Mouse (Mus musculus): Measurements from ENCODE around the gene Uvssa. TPM values are rescaled to one million over a fixed set of nuclear protein-coding genes. Genes with fewer than 3 reads are reported as not detected.
A peak's percentile ranks its signal among the peaks of the same experiment; 100 is the strongest.

Gene Uvssa
- polyA plus RNA-seq, 1 experiment, result 7.7 TPM

DNA sequence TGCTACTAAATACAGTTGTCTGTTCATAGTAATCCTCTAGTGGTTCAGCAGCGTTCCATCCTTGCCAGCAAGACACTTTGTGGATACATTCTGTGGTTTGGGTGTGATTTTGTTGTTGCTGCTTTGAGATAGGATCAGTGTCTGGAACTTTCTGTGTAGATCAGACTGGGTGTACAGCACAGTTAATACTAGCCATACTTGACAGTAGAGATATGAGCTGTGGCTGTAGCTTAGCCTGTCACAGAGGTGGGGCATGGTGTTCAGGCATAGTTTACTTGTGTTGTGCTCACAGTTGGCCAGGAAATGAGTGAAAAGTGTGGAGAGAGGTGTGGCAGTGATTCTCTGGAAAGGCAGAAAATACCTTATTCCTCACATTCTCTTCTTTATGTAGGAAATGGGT is 20.9 kb upstream of the Uvssa start:
- peaks cover 12% of the 10 kb centered on the region for H3K4me1 ChIP-seq (ENCODE audit: control insufficient read depth, insufficient read depth, low read length)
- H3K27ac ChIP-seq (ENCODE audit: control insufficient read depth, insufficient read depth, low read depth, low read length, poor library complexity), result no peak overlapping the region
- no peak overlapping the region for H3K4me3 ChIP-seq (replicated peaks; ENCODE audit: control insufficient read depth, low read depth, low read length)
- TF ChIP-seq CTCF (IDR thresholded peaks at IDR 0.05; ENCODE audit: control insufficient read depth, insufficient read depth, low read length), result no peak
- TF ChIP-seq POLR2A (IDR thresholded peaks at IDR 0.05; ENCODE audit: borderline replicate concordance, control insufficient read depth, low read depth, low read length), result no peak
- WGBS, result 58% methylated on average over 1 of the region's 1 CpGs

DNA sequence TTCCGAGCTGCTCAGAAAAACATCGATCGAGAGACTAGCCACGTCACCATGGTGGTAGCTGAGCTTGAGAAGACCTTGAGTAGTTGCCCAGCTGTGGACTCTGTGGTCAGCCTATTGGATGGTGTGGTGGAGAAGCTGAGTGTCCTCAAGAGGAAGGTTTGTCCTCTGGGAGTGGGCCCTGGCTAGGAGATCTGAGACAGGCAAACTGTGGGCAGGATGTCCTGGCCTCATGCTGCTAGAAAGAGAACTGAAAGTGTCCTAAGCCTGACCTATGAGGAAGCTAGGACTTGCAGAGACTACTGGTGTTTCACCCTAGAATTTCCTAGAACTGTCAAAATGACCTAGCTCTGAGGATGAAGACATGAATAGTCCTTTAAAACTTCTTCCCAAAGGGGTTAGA is 19.9 kb upstream of the Uvssa start:
- peak overlapping the region; percentile 55 for H3K27ac ChIP-seq (ENCODE audit: control insufficient read depth, insufficient read depth, low read depth, low read length, poor library complexity)
- TF ChIP-seq CTCF (IDR thresholded peaks at IDR 0.05; ENCODE audit: control insufficient read depth, insufficient read depth, low read length) (no peak), POLR2A (IDR thresholded peaks at IDR 0.05; ENCODE audit: borderline replicate concordance, control insufficient read depth, low read depth, low read length) (no peak)
- 40% methylated on average over 4 of the region's 4 CpGs for WGBS
- no peak overlapping the region for H3K4me3 ChIP-seq (replicated peaks; ENCODE audit: control insufficient read depth, low read depth, low read length)
- peaks cover 11% of the 10 kb centered on the region for H3K4me1 ChIP-seq (ENCODE audit: control insufficient read depth, insufficient read depth, low read length)

DNA sequence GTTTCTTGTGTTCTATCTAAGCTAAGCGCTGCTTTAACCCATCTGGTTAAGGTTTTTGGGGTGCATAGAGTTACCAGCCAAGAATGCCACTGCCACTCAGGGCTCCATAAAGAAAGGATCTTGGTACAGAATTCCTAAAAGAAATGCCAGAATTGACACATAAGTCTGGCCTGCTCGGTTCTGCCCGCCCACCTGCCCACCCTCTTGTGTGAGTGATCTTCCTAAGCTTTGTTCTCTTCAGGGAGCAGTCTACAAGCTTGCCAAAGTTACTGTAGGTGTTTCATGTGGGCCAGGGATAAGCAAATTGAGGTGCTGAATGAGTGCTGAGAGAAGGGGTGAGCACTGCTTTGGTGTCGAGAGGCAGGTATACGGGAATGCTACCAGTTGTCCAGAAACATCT is 15.1 kb upstream of the Uvssa start:
- WGBS, result 93% methylated on average over 5 of the region's 5 CpGs
- Histone ChIP-seq H3K4me3 (replicated peaks; ENCODE audit: control insufficient read depth, low read depth, low read length) (no peak overlapping the region), H3K4me1 (ENCODE audit: control insufficient read depth, insufficient read depth, low read length) (peaks cover 2% of the 10 kb centered on the region; the same call in 1 of the 2 replicates), H3K27ac (ENCODE audit: control insufficient read depth, insufficient read depth, low read depth, low read length, poor library complexity) (no peak overlapping the region)
- TF ChIP-seq CTCF (IDR thresholded peaks at IDR 0.05; ENCODE audit: control insufficient read depth, insufficient read depth, low read length) (no peak), POLR2A (IDR thresholded peaks at IDR 0.05; ENCODE audit: borderline replicate concordance, control insufficient read depth, low read depth, low read length) (no peak)

DNA sequence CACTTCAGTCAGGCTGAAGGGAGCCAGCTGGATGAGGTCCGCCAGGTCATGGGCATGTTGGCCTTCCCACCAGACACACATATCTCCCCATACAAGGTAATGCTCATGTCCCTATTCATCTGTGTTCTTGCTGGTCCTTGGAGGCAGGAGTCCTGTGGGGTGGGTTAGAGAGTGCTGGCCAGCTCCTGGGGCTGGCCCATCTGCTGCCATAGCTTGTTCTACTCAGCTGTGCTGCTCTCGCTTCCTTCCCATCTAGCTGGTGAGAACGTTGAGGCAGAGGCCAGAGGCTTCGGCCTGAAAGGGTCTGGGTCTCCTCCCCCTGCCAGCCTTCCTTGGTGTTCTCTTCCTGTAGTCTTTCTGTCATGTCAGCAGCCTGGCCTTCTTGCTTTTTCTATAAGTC is 9.7 kb upstream of the Uvssa start:
- H3K4me3 ChIP-seq (replicated peaks; ENCODE audit: control insufficient read depth, low read depth, low read length), result no peak overlapping the region
- H3K27ac ChIP-seq (ENCODE audit: control insufficient read depth, insufficient read depth, low read depth, low read length, poor library complexity), result no peak overlapping the region
- peaks cover 7% of the 10 kb centered on the region; the same call in 1 of the 2 replicates for H3K4me1 ChIP-seq (ENCODE audit: control insufficient read depth, insufficient read depth, low read length)
- 88% methylated on average over 4 of the region's 4 CpGs for whole genome bisulfite sequencing
- TF ChIP-seq CTCF (IDR thresholded peaks at IDR 0.05; ENCODE audit: control insufficient read depth, insufficient read depth, low read length) (no peak), POLR2A (IDR thresholded peaks at IDR 0.05; ENCODE audit: borderline replicate concordance, control insufficient read depth, low read depth, low read length) (no peak)

DNA sequence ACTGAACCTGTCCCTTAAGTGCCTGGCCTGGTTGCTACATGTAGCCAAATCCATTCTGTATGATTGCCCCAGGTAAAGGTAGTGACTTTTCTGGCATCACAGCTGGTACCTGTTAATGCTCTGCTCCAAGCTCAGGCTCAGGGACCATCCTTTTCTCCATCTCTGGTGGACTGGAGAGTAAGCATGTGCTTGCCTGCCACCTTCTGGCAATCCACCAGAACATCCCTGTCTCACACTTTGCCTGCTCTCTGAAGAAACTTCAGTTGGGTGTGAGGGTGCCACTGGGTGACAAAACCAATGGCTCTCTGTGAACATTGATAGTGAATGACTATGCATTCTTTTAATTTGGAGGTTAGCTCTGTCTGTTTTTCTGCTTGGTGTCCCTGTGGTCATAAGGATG is 7.2 kb upstream of the Uvssa start:
- Histone ChIP-seq H3K4me3 (replicated peaks; ENCODE audit: control insufficient read depth, low read depth, low read length) (no peak overlapping the region), H3K4me1 (ENCODE audit: control insufficient read depth, insufficient read depth, low read length) (peaks cover 7% of the 10 kb centered on the region; the same call in 1 of the 2 replicates), H3K27ac (ENCODE audit: control insufficient read depth, insufficient read depth, low read depth, low read length, poor library complexity) (peak overlapping the region; percentile 62; the same call in 1 of the 2 replicates)
- TF ChIP-seq CTCF (IDR thresholded peaks at IDR 0.05; ENCODE audit: control insufficient read depth, insufficient read depth, low read length), result peak; percentile 82
- TF ChIP-seq POLR2A (IDR thresholded peaks at IDR 0.05; ENCODE audit: borderline replicate concordance, control insufficient read depth, low read depth, low read length), result no peak

DNA sequence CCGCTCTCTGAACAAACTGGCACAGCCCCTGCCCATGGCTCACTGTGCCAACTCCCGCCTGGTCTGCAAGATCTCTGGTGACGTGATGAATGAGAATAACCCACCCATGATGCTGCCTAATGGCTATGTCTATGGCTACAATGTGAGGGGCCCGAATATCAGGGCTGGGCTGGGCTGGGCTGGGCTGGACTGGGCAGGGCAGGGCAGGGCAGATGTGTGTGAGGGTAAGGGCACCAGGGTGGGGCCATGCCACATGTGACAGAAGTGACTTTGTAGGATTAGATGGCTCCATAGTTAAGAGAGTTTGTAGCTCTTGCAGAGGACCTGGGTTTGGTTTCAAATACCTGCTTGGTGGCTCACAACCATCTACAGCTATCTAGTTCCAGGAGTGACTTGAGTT is 6.7 kb upstream of the Uvssa start:
- peak overlapping the region; percentile 62 for H3K27ac ChIP-seq (ENCODE audit: control insufficient read depth, insufficient read depth, low read depth, low read length, poor library complexity)
- WGBS, result 74% methylated on average over 4 of the region's 4 CpGs
- H3K4me3 ChIP-seq (replicated peaks; ENCODE audit: control insufficient read depth, low read depth, low read length), result no peak overlapping the region
- no peak for TF ChIP-seq POLR2A (IDR thresholded peaks at IDR 0.05; ENCODE audit: borderline replicate concordance, control insufficient read depth, low read depth, low read length)
- TF ChIP-seq CTCF (IDR thresholded peaks at IDR 0.05; ENCODE audit: control insufficient read depth, insufficient read depth, low read length), result no peak
- H3K4me1 ChIP-seq (ENCODE audit: control insufficient read depth, insufficient read depth, low read length), result peaks cover 7% of the 10 kb centered on the region; the same call in 1 of the 2 replicates

DNA sequence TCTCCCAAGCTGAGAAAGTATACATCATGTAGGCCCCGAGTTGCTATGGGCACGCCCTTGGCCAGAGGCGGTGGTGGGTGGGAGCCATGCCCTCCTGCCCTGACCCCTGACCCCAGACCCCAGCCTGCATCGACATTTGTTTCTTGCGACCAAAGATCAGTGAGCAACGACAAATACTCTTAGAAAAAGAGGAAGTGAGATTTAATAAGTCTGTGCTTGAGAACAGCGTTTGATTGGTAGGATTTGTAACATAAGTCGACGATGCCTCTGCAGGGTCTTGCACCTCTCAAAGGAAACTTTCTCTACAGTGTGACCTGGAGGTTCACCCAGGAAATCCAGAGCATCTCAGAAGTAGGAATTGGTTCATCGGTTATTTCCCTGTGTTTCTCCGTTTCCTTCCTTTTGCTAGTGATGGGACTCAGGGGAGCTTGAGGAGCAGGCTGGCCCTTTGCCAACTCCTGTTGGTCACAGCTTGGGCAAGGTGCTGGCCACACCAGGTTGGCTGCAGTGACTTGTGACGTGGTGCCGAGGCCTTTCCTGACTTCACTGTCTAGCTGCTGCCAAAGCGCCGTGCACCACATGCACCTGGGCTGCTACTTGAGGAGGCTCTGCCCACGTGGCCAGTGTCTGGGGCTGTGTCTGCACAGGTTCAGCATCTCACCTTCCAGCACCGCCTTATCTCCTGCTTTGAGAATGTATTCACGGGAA is 5.9 kb upstream of the Uvssa start:
- peak overlapping the region; percentile 47; the same call in 1 of the 2 replicates for H3K27ac ChIP-seq (ENCODE audit: control insufficient read depth, insufficient read depth, low read depth, low read length, poor library complexity)
- 51% methylated on average over 18 of the region's 18 CpGs for WGBS

DNA sequence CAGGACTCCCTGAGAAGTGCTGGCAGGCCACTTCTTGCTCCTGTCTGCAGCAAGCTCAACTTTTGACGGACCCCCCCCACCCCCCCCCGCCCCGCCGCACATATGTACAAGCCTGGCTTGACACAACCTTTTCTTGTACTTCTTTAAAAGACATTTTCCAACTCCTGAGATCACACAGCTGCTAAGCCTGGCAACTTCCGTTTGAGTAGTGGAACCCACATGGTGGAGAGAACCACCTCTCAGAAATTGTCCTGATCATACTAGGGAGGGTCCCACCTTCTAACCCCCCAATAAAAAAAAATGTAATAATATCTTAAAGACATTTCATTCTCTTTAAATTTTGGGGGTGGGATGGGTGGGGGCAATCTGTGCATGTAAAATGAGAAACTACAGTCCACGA is 1.2 kb upstream of the Uvssa start:
- Histone ChIP-seq H3K4me1 (ENCODE audit: control insufficient read depth, insufficient read depth, low read length) (peaks cover 5% of the 10 kb centered on the region), H3K4me3 (replicated peaks; ENCODE audit: control insufficient read depth, low read depth, low read length) (peak overlapping the region; percentile 88), H3K27ac (ENCODE audit: control insufficient read depth, insufficient read depth, low read depth, low read length, poor library complexity) (no peak overlapping the region)
- WGBS, result 12% methylated on average over 6 of the region's 6 CpGs
- TF ChIP-seq CTCF (IDR thresholded peaks at IDR 0.05; ENCODE audit: control insufficient read depth, insufficient read depth, low read length), result no peak
- no peak for TF ChIP-seq POLR2A (IDR thresholded peaks at IDR 0.05; ENCODE audit: borderline replicate concordance, control insufficient read depth, low read depth, low read length)

More for the DNA sequence above, 5.9 kb upstream of the Uvssa start:
- peaks cover 7% of the 10 kb centered on the region; the same call in 1 of the 2 replicates for H3K4me1 ChIP-seq (ENCODE audit: control insufficient read depth, insufficient read depth, low read length)
- no peak overlapping the region for H3K4me3 ChIP-seq (replicated peaks; ENCODE audit: control insufficient read depth, low read depth, low read length)
- TF ChIP-seq POLR2A (IDR thresholded peaks at IDR 0.05; ENCODE audit: borderline replicate concordance, control insufficient read depth, low read depth, low read length) (no peak), CTCF (IDR thresholded peaks at IDR 0.05; ENCODE audit: control insufficient read depth, insufficient read depth, low read length) (no peak)

Data from bone marrow, adult 2 months (tissue).